Mouse (Mus musculus): Measurements from ENCODE around the gene Osbpl3. TPM values are rescaled to one million over a fixed set of nuclear protein-coding genes. Genes with fewer than 3 reads are reported as not detected.

Gene Osbpl3
- total RNA-seq, 2 experiments from 2014 or later: 26.2 to 37.8 TPM

GRCm38 (mm10) chr6:50273947-50274346 is 182.1 kb downstream of the Osbpl3 start:
- no peak for DNase-seq

GRCm38 (mm10) chr6:50273416-50273815 is 182.6 kb downstream of the Osbpl3 start:
- no peak for DNase-seq

- DNase-seq: no peak
These were observed 192.3 kb downstream of the Osbpl3 start, which contains the start of gene Gsdme for GRCm38 (mm10) chr6:50263670-50264069. Gene Gsdme, minus strand, starts transcription at chr6:50263862.

- DNase-seq: no peak
These were observed 193.7 kb downstream of the Osbpl3 start for GRCm38 (mm10) chr6:50262310-50262709.

- no peak for DNase-seq
These were observed 194.1 kb downstream of the Osbpl3 start for GRCm38 (mm10) chr6:50261922-50262261.

- DNase-seq: peak; percentile 88
These were observed 194.6 kb downstream of the Osbpl3 start for GRCm38 (mm10) chr6:50261201-50261921.

GRCm38 (mm10) chr6:50255356-50255755 is 200.6 kb downstream of the Osbpl3 start:
- DNase-seq: peak; percentile 8

- peak; percentile 78 for DNase-seq
These were observed 201.2 kb downstream of the Osbpl3 start for GRCm38 (mm10) chr6:50254723-50255184.

- DNase-seq: no peak
These were observed 203.3 kb downstream of the Osbpl3 start for GRCm38 (mm10) chr6:50252690-50253089.

GRCm38 (mm10) chr6:50247791-50248190 is 208.2 kb downstream of the Osbpl3 start:
- no peak for DNase-seq

GRCm38 (mm10) chr6:50247356-50247755 is 208.6 kb downstream of the Osbpl3 start:
- DNase-seq: no peak

- DNase-seq: no peak
These were observed 211.0 kb downstream of the Osbpl3 start for GRCm38 (mm10) chr6:50244967-50245366.

GRCm38 (mm10) chr6:50244126-50244525 is 211.9 kb downstream of the Osbpl3 start:
- no peak for DNase-seq

Other genes starting within 250 kb of the Osbpl3 start
- gene Gsdme, start 192.3 kb downstream of the Osbpl3 start, total RNA-seq (2021): 1 to 10 TPM; 2.8 TPM
- 100 to 1,000 TPM; 116 to 124 TPM for gene Cycs, start 110.3 kb upstream of the Osbpl3 start, total RNA-seq (2021)
- gene 4921507P07Rik, start 140.4 kb upstream of the Osbpl3 start, total RNA-seq (2021): under 1 TPM; 0.79 to 0.99 TPM
- gene Npvf, start 198.2 kb upstream of the Osbpl3 start, total RNA-seq (2021): not detected

Data from adrenal gland, postnatal 10 days (tissue).